Mouse (Mus musculus) heart, adult 9 months (tissue): ENCODE results near the gene Slc3a2.

ENCODE experiments used
- DNase-seq, 2 experiments: peaks; one replicate each; pipeline ENCODE4 v3.0.0; 2022; ENCODE audit warnings: low spot score in 2 of 2

Slc3a2 gene

GRCm38 (mm10) chr19:8663360-8663839, 59.8 kb downstream of the Slc3a2 start, which contains the start of gene Chrm1:
TSS of gene Chrm1 (plus strand) at chr19:8663789.
- no peak for DNase-seq

GRCm38 (mm10) chr19:8662337-8662736, 60.8 kb downstream of the Slc3a2 start:
- no peak for DNase-seq

- DNase-seq = no peak
These were observed 61.3 kb downstream of the Slc3a2 start for GRCm38 (mm10) chr19:8661821-8662307.
